Mouse (Mus musculus): Measurements from ENCODE around the gene Thap8. TPM values are rescaled to one million over a fixed set of nuclear protein-coding genes. Genes with fewer than 3 reads are reported as not detected.

Gene Thap8
- polyA plus RNA-seq, 1 experiment from 2014 or later, result 0.58 TPM

DNA sequence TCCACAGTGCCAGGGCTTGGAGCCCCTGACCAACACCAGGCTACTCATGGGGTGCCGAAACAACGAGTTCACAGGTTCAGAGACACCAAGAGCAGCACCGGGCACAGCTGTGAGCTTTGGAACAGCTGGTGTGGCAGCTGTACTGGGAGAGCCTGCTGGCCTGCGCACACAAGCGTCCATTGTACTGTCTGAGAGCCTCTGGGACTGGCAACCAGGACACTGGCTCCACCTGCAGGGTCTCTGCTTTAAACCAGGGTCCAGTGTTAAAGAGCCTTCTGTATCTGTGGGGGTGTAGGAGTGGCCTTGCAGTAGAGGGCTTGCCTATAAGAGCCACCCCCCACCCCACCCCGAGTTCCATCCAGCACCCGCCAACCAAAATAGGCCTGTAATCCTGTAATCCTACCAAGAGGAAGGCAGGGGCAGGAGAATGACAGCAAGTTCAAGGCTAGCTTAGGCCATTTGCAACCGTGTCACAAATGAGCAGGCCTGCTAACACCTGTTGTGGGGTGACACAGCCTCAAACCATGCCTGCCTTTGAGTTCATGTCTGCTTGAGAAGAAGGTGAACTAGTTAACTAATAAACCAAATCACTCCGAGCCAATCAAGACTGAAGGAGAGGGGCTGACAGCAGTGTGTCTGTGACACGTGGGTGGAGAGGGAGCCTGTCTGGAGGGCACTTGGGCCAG lies 10.0 kb downstream of the Thap8 start:
- H3K4me2 ChIP-seq (ENCODE audit: low read length), result no peak overlapping the region
- H3K9ac ChIP-seq (replicated peaks; ENCODE audit: low read length), result no peak overlapping the region
- peaks cover 13% of the 10 kb centered on the region for H3K36me3 ChIP-seq (ENCODE audit: control insufficient read depth, insufficient read depth, low read length)
- ATAC-seq (ENCODE audit: low FRiP score, low TSS enrichment) (no peak), DNase-seq (peak; percentile 34)
- no peaks in the 10 kb centered on the region for H3K9me3 ChIP-seq (ENCODE audit: control insufficient read depth, low read length)
- WGBS, result 55% methylated on average over 10 of the region's 10 CpGs
- no peaks in the 10 kb centered on the region for H3K27me3 ChIP-seq (ENCODE audit: control insufficient read depth, insufficient read depth, low read length)
- peaks cover 19% of the 10 kb centered on the region for H3K4me1 ChIP-seq (ENCODE audit: control insufficient read depth, insufficient read depth, low read length)
- H3K27ac ChIP-seq (replicated peaks; ENCODE audit: low read depth, low read length), result no peak overlapping the region
- no peak overlapping the region for H3K4me3 ChIP-seq (replicated peaks; ENCODE audit: low read depth, low read length)

DNA sequence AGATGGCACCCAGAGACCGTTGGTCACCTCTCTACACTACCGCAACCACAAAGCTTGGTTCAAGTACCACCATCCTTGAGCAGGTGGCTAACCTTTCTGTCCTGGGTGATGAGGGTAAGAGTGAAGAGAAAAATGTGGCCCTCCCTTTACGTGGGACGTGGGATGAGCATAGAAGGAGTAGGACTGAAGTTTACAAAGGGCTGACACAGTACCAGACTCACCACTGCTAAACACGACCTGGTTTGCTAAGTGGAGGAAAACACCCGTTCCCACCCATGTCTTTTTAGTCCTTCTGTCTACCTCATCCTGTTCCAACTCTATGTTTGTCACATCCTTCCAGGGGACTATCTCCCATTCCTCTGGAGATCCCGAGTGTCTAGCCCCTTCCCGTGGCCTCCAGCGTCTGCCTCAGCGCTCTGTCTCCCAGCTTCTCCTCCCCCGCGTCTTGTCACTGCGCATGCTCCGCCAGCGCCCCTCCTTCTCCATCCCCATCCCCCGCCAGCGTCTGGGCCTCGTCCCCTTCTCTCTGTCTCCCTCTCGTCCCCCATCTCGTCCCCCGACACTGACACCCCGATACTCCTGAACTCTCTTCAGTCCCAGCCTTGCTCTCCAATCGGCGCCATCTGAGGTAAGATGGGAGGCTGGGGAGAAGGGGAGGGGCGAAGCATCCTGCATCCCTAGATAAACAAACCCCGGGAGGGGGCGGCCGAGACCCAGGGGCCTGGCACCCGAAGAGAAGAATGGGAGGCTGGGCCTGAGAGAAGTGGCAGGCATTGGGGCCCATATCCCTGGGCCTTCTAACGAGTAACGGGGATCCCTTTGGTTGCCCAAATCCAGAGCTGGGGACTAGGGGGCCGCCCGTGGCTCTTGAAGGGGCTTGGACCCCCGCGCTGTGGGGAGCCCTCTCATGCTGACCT lies 11.6 kb downstream of the Thap8 start, which contains the start of gene Clip3:
Gene Clip3 (plus strand): TSS at position 514 of the 917 bp plus-strand sequence.
- no peaks in the 10 kb centered on the region for H3K9me3 ChIP-seq (ENCODE audit: control insufficient read depth, low read length)
- peaks cover 19% of the 10 kb centered on the region for H3K4me1 ChIP-seq (ENCODE audit: control insufficient read depth, insufficient read depth, low read length)
- WGBS, result 6% methylated on average over 35 of the region's 35 CpGs
- H3K36me3 ChIP-seq (ENCODE audit: control insufficient read depth, insufficient read depth, low read length), result peaks cover 29% of the 10 kb centered on the region
- H3K4me3 ChIP-seq (replicated peaks; ENCODE audit: low read depth, low read length), result peak within 1 kb of the TSS; percentile 78
- peak within 1 kb of the TSS; percentile 78 for H3K4me2 ChIP-seq (ENCODE audit: low read length)
- H3K27me3 ChIP-seq (ENCODE audit: control insufficient read depth, insufficient read depth, low read length), result no peaks in the 10 kb centered on the region
- H3K9ac ChIP-seq (replicated peaks; ENCODE audit: low read length), result peak within 1 kb of the TSS; percentile 91
- peak within 1 kb of the TSS; percentile 50 for H3K27ac ChIP-seq (replicated peaks; ENCODE audit: low read depth, low read length)
- ATAC-seq (ENCODE audit: low FRiP score, low TSS enrichment) (peak; percentile 83), DNase-seq (peak; percentile 94)

DNA sequence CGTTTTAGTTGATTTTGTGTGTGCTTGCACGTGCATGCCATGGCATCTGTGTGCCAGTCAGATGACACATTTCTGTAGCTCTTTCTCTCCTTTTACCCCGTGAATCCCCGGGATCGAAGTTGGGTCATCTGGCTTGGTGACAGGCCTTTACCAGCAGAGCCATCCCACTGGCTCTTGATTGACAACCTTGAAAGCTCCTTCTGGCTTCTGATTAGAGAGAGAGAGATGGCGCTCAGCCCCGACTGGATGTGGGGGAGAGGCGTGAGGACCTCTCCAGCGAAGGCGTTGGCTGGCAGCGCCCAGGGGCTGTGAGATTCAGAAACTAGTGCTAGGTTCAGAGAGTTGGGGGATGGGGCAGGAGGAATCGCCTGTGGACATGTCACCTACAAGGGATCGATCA lies 13.9 kb downstream of the Thap8 start:
- peaks cover 52% of the 10 kb centered on the region for H3K36me3 ChIP-seq (ENCODE audit: control insufficient read depth, insufficient read depth, low read length)
- no peak for ATAC-seq (ENCODE audit: low FRiP score, low TSS enrichment)
- peaks cover 19% of the 10 kb centered on the region for H3K4me1 ChIP-seq (ENCODE audit: control insufficient read depth, insufficient read depth, low read length)
- H3K27me3 ChIP-seq (ENCODE audit: control insufficient read depth, insufficient read depth, low read length), result no peaks in the 10 kb centered on the region
- H3K4me3 ChIP-seq (replicated peaks; ENCODE audit: low read depth, low read length), result no peak overlapping the region
- WGBS, result 72% methylated on average over 13 of the region's 13 CpGs
- H3K27ac ChIP-seq (replicated peaks; ENCODE audit: low read depth, low read length), result no peak overlapping the region
- H3K9ac ChIP-seq (replicated peaks; ENCODE audit: low read length), result no peak overlapping the region; the same call in 1 of the 2 replicates
- DNase-seq, result no peak
- H3K4me2 ChIP-seq (ENCODE audit: low read length), result peak overlapping the region; percentile 11
- H3K9me3 ChIP-seq (ENCODE audit: control insufficient read depth, low read length), result no peaks in the 10 kb centered on the region

DNA sequence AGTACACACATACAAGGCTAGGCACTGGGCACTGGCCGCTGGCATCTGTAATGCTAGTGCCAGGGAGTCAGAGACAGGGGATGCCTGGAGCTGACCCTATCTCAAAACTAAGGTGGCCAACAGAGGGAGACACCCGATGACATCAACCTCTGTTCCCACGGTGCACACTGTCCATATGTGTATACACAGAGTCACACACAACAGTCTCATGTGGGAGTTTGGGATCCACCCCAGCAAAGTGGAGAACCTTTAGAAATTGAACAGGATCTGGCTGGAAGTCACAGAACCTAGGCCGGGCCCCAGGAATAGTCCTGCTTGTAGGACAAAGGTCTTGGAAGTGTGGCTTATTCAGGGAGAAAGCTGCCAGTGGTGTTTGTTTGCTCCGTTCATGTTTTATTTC lies 14.4 kb downstream of the Thap8 start:
- H3K27ac ChIP-seq (replicated peaks; ENCODE audit: low read depth, low read length), result no peak overlapping the region
- peaks cover 19% of the 10 kb centered on the region for H3K4me1 ChIP-seq (ENCODE audit: control insufficient read depth, insufficient read depth, low read length)
- H3K4me2 ChIP-seq (ENCODE audit: low read length), result peak overlapping the region; percentile 11; the same call in 1 of the 2 replicates
- ATAC-seq (ENCODE audit: low FRiP score, low TSS enrichment) (no peak), DNase-seq (no peak)
- H3K9me3 ChIP-seq (ENCODE audit: control insufficient read depth, low read length), result no peaks in the 10 kb centered on the region
- peaks cover 57% of the 10 kb centered on the region for H3K36me3 ChIP-seq (ENCODE audit: control insufficient read depth, insufficient read depth, low read length)
- no peak overlapping the region; the same call in 1 of the 2 replicates for H3K9ac ChIP-seq (replicated peaks; ENCODE audit: low read length)
- H3K4me3 ChIP-seq (replicated peaks; ENCODE audit: low read depth, low read length), result no peak overlapping the region
- no peaks in the 10 kb centered on the region for H3K27me3 ChIP-seq (ENCODE audit: control insufficient read depth, insufficient read depth, low read length)
- WGBS, result 94% methylated on average over 5 of the region's 5 CpGs

DNA sequence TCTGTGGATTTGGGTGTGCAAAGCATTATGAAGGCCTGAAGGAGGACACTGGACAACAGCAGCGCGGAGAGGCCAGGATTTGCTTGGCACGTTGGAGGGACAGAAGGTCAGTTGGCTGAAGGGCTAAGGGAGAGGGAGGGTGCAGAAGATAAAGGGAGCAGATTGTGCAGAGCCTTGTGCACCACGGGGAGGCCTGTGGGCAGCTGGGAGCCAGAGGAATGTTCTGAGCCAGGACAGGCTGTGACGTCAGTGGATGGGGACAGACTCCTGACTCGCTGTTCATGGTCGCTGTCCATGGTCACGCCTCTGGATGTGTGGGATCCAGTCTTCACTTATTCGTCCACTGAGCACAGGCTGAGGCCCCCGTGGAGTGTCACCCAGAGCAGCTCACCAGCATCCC lies 15.2 kb downstream of the Thap8 start:
- Histone ChIP-seq H3K4me2 (ENCODE audit: low read length) (no peak overlapping the region), H3K9ac (replicated peaks; ENCODE audit: low read length) (no peak overlapping the region), H3K9me3 (ENCODE audit: control insufficient read depth, low read length) (no peaks in the 10 kb centered on the region), H3K36me3 (ENCODE audit: control insufficient read depth, insufficient read depth, low read length) (peaks cover 65% of the 10 kb centered on the region), H3K27me3 (ENCODE audit: control insufficient read depth, insufficient read depth, low read length) (no peaks in the 10 kb centered on the region), H3K27ac (replicated peaks; ENCODE audit: low read depth, low read length) (no peak overlapping the region), H3K4me3 (replicated peaks; ENCODE audit: low read depth, low read length) (no peak overlapping the region), H3K4me1 (ENCODE audit: control insufficient read depth, insufficient read depth, low read length) (peaks cover 19% of the 10 kb centered on the region)
- 78% methylated on average over 10 of the region's 10 CpGs for WGBS
- ATAC-seq (ENCODE audit: low FRiP score, low TSS enrichment) (no peak), DNase-seq (no peak)

DNA sequence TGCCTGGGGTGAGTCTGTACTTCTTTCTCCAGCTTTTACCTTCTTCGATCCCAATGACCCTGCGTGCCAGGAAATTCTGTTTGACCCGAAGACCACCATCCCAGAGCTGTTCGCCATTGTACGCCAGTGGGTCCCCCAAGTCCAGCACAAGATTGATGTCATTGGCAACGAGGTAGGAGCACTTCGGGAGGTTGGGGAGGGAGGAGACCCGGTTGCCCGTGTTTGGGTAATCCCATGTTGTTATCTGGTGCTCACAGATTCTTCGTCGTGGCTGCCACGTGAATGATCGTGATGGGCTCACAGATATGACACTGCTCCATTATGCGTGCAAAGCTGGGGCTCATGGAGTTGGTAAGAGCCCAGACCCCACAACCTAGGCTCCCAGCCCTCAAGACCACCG lies 16.9 kb downstream of the Thap8 start:
- Histone ChIP-seq H3K27ac (replicated peaks; ENCODE audit: low read depth, low read length) (no peak overlapping the region), H3K36me3 (ENCODE audit: control insufficient read depth, insufficient read depth, low read length) (peaks cover 81% of the 10 kb centered on the region), H3K9me3 (ENCODE audit: control insufficient read depth, low read length) (no peaks in the 10 kb centered on the region), H3K9ac (replicated peaks; ENCODE audit: low read length) (no peak overlapping the region), H3K4me3 (replicated peaks; ENCODE audit: low read depth, low read length) (no peak overlapping the region), H3K4me1 (ENCODE audit: control insufficient read depth, insufficient read depth, low read length) (peaks cover 14% of the 10 kb centered on the region), H3K4me2 (ENCODE audit: low read length) (no peak overlapping the region), H3K27me3 (ENCODE audit: control insufficient read depth, insufficient read depth, low read length) (no peaks in the 10 kb centered on the region)
- ATAC-seq (ENCODE audit: low FRiP score, low TSS enrichment) (no peak), DNase-seq (no peak)
- WGBS, result 96% methylated on average over 15 of the region's 15 CpGs

DNA sequence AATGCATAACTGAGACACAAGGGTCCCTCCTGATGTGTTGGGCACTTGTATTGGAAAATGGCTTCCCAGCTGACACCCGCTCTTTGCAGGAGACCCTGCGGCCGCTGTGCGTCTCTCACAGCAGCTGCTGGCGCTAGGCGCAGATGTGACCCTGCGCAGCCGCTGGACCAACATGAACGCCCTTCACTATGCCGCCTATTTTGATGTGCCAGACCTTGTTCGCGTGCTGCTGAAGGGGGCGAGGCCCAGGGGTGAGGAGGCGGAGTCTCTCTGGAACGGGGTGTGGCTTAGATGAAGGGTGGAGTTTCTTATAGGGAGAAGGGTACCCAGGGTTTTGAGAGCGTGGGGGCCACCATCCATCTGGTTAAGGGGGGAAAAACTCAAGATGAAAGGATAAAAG lies 17.4 kb downstream of the Thap8 start:
- peaks cover 85% of the 10 kb centered on the region for H3K36me3 ChIP-seq (ENCODE audit: control insufficient read depth, insufficient read depth, low read length)
- H3K9ac ChIP-seq (replicated peaks; ENCODE audit: low read length), result no peak overlapping the region
- no peak overlapping the region for H3K4me3 ChIP-seq (replicated peaks; ENCODE audit: low read depth, low read length)
- H3K4me1 ChIP-seq (ENCODE audit: control insufficient read depth, insufficient read depth, low read length), result peaks cover 14% of the 10 kb centered on the region
- no peaks in the 10 kb centered on the region for H3K27me3 ChIP-seq (ENCODE audit: control insufficient read depth, insufficient read depth, low read length)
- no peak overlapping the region for H3K27ac ChIP-seq (replicated peaks; ENCODE audit: low read depth, low read length)
- WGBS, result 88% methylated on average over 16 of the region's 16 CpGs
- H3K9me3 ChIP-seq (ENCODE audit: control insufficient read depth, low read length), result no peaks in the 10 kb centered on the region
- no peak overlapping the region for H3K4me2 ChIP-seq (ENCODE audit: low read length)
- no peak for DNase-seq
- ATAC-seq (ENCODE audit: low FRiP score, low TSS enrichment), result no peak

DNA sequence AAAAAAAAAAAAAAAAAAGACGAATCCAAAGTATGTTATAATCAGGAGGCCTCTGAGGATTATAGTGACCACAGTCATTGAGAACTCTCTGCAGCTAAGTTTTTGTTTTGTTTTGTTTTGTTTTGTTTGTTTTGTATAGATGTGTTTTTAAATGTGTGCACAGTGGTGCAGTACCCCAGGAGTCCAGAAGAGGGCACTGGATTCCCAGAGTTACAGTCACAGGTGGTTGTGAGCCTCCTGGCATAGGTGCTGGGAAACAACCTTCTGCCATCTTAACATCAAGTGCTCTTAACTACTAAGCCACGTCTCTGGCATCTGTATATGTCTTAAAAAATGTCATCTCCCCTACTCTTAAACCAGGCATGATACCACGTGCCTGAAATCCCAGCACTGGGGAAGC lies 21.0 kb downstream of the Thap8 start:
- 65% methylated on average over 3 of the region's 3 CpGs for WGBS
- H3K9me3 ChIP-seq (ENCODE audit: control insufficient read depth, low read length), result no peaks in the 10 kb centered on the region
- H3K4me2 ChIP-seq (ENCODE audit: low read length), result no peak overlapping the region
- no peak overlapping the region for H3K4me3 ChIP-seq (replicated peaks; ENCODE audit: low read depth, low read length)
- no peak overlapping the region for H3K27ac ChIP-seq (replicated peaks; ENCODE audit: low read depth, low read length)
- H3K36me3 ChIP-seq (ENCODE audit: control insufficient read depth, insufficient read depth, low read length), result peaks cover 90% of the 10 kb centered on the region
- DNase-seq (peak; percentile 73), ATAC-seq (ENCODE audit: low FRiP score, low TSS enrichment) (no peak)
- no peaks in the 10 kb centered on the region for H3K27me3 ChIP-seq (ENCODE audit: control insufficient read depth, insufficient read depth, low read length)
- no peak overlapping the region for H3K9ac ChIP-seq (replicated peaks; ENCODE audit: low read length)
- no peaks in the 10 kb centered on the region for H3K4me1 ChIP-seq (ENCODE audit: control insufficient read depth, insufficient read depth, low read length)

Data from midbrain, embryonic 14.5 days (tissue).